ENCODE assay signal across 21 mouse cellular contexts in the genomic region with DNA sequence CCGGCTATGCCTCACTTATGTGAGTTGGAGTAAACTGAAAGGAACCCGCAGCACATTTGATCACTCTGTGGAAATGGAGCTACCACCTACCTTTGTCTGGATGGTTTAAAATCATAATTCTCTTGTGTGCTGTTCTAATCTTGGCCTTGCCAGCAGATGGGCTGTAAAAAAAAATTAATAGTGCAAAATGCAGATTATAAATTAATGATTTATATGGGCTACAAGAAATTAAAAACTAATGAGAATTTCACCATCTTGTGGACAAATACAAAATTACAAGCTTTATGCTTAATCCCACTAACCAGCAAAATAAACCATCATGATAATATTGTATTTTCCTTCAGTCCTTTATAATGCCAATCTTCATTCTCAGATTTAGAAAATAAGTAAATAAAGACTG. TPM values are rescaled to one million over a fixed set of nuclear protein-coding genes. Genes with fewer than 3 reads are reported as not detected.
A peak's percentile ranks its signal among the peaks of the same experiment; 100 is the strongest.
DNase-seq lines count a peak whose midpoint lies in the region; ATAC-seq and TF ChIP-seq lines count a peak whose summit lies in the region.
"Had no signal": no experiment of that assay in that cellular context is flagged by ENCODE, and none has a peak within 500 bp of the region (broad histone marks: within the 10 kb centered on the region; RNA-seq: fewer than 3 reads in every experiment).

No protein-coding gene starts in this region.

- no peaks in the 10 kb centered on the region for H3K27me3 ChIP-seq in forebrain, embryonic 14.5 days (replicated peaks; ENCODE audit: control insufficient read depth, insufficient read depth, low read length)
- no peaks in the 10 kb centered on the region for H3K27me3 ChIP-seq in forebrain, embryonic 13.5 days
- H3K27me3 ChIP-seq in intestine, postnatal 0 days (replicated peaks; ENCODE audit: control insufficient read depth, insufficient read depth, low read length), result no peaks in the 10 kb centered on the region
- H3K27me3 ChIP-seq in intestine, embryonic 16.5 days (replicated peaks; ENCODE audit: control insufficient read depth, insufficient read depth, low read length), result no peaks in the 10 kb centered on the region
- no peaks in the 10 kb centered on the region for H3K27me3 ChIP-seq in midbrain, embryonic 14.5 days (ENCODE audit: control insufficient read depth, insufficient read depth, low read length)
- no peaks in the 10 kb centered on the region for H3K27me3 ChIP-seq in midbrain, embryonic 16.5 days (ENCODE audit: control insufficient read depth, insufficient read depth, low read depth, low read length)
- H3K27me3 ChIP-seq in stomach, postnatal 0 days (ENCODE audit: control insufficient read depth, insufficient read depth, low read length), result no peaks in the 10 kb centered on the region
- H3K27me3 ChIP-seq: embryonic facial prominence, embryonic 13.5 days; heart, embryonic 12.5 days; kidney, embryonic 15.5 days; stomach, embryonic 15.5 days had no signal

- peak; percentile 28 for TF ChIP-seq CTCF in intestine, postnatal 0 days (IDR thresholded peaks at IDR 0.05; ENCODE audit: low read depth)
- TF ChIP-seq CTCF in stomach, postnatal 0 days (IDR thresholded peaks at IDR 0.05; ENCODE audit: low read depth), result peak; percentile 48

- no peak for ATAC-seq in forebrain, embryonic 14.5 days
- ATAC-seq in forebrain, embryonic 13.5 days, result no peak
- ATAC-seq in intestine, postnatal 0 days, result no peak
- no peak for ATAC-seq in intestine, embryonic 16.5 days
- no peak for ATAC-seq in midbrain, embryonic 14.5 days (ENCODE audit: low FRiP score, low TSS enrichment)
- no peak for ATAC-seq in midbrain, embryonic 16.5 days
- no peak for ATAC-seq in stomach, postnatal 0 days (ENCODE audit: low FRiP score, low TSS enrichment)
- ATAC-seq: inflammation-experienced regulatory T-cells, adult 6 months; liver, postnatal 0 days had no signal

- no peak overlapping the region for H3K4me2 ChIP-seq in forebrain, embryonic 14.5 days (ENCODE audit: low read length)
- no peak overlapping the region for H3K4me2 ChIP-seq in forebrain, embryonic 13.5 days
- no peak overlapping the region for H3K4me2 ChIP-seq in intestine, postnatal 0 days (replicated peaks; ENCODE audit: low read depth)
- H3K4me2 ChIP-seq in intestine, embryonic 16.5 days (ENCODE audit: low read depth, low read length), result no peak overlapping the region
- no peak overlapping the region for H3K4me2 ChIP-seq in midbrain, embryonic 14.5 days (ENCODE audit: low read length)
- H3K4me2 ChIP-seq in midbrain, embryonic 16.5 days (ENCODE audit: low read length), result no peak overlapping the region
- no peak overlapping the region for H3K4me2 ChIP-seq in stomach, postnatal 0 days (replicated peaks; ENCODE audit: low read depth)
- H3K4me2 ChIP-seq: embryonic facial prominence, embryonic 13.5 days; heart, embryonic 12.5 days; kidney, embryonic 15.5 days; midbrain, embryonic 11.5 days; stomach, embryonic 15.5 days had no signal

- H3K9me3 ChIP-seq in forebrain, embryonic 14.5 days (replicated peaks; ENCODE audit: control insufficient read depth, low read length), result no peaks in the 10 kb centered on the region
- H3K9me3 ChIP-seq in forebrain, embryonic 13.5 days (replicated peaks), result no peaks in the 10 kb centered on the region
- no peaks in the 10 kb centered on the region for H3K9me3 ChIP-seq in intestine, postnatal 0 days (ENCODE audit: control insufficient read depth)
- no peaks in the 10 kb centered on the region for H3K9me3 ChIP-seq in intestine, embryonic 16.5 days (ENCODE audit: control insufficient read depth, low read length)
- H3K9me3 ChIP-seq in midbrain, embryonic 14.5 days (ENCODE audit: control insufficient read depth, low read length), result no peaks in the 10 kb centered on the region
- H3K9me3 ChIP-seq in midbrain, embryonic 16.5 days (replicated peaks; ENCODE audit: control insufficient read depth, low read length, poor library complexity, severe bottlenecking), result no peaks in the 10 kb centered on the region
- no peaks in the 10 kb centered on the region for H3K9me3 ChIP-seq in stomach, postnatal 0 days (ENCODE audit: control insufficient read depth, low read length)
- H3K9me3 ChIP-seq: embryonic facial prominence, embryonic 13.5 days; heart, embryonic 12.5 days; kidney, embryonic 15.5 days; stomach, embryonic 15.5 days had no signal

- no peaks in the 10 kb centered on the region for H3K36me3 ChIP-seq in forebrain, embryonic 14.5 days (ENCODE audit: control insufficient read depth, insufficient read depth, low read length)
- no peaks in the 10 kb centered on the region for H3K36me3 ChIP-seq in forebrain, embryonic 13.5 days (ENCODE audit: poor library complexity, severe bottlenecking)
- H3K36me3 ChIP-seq in intestine, postnatal 0 days (ENCODE audit: control insufficient read depth, insufficient read depth), result no peaks in the 10 kb centered on the region
- no peaks in the 10 kb centered on the region for H3K36me3 ChIP-seq in intestine, embryonic 16.5 days (ENCODE audit: control insufficient read depth, insufficient read depth, low read length)
- H3K36me3 ChIP-seq in midbrain, embryonic 14.5 days (ENCODE audit: control insufficient read depth, insufficient read depth, low read length), result no peaks in the 10 kb centered on the region
- no peaks in the 10 kb centered on the region for H3K36me3 ChIP-seq in midbrain, embryonic 16.5 days (ENCODE audit: control insufficient read depth, insufficient read depth, low read length)
- H3K36me3 ChIP-seq in stomach, postnatal 0 days (ENCODE audit: control insufficient read depth, insufficient read depth, low read length), result no peaks in the 10 kb centered on the region
- H3K36me3 ChIP-seq: embryonic facial prominence, embryonic 13.5 days; kidney, embryonic 15.5 days; stomach, embryonic 15.5 days had no signal

- H3K4me1 ChIP-seq in forebrain, embryonic 14.5 days (ENCODE audit: control insufficient read depth, insufficient read depth, low read length), result no peaks in the 10 kb centered on the region
- no peaks in the 10 kb centered on the region for H3K4me1 ChIP-seq in forebrain, embryonic 13.5 days
- no peaks in the 10 kb centered on the region for H3K4me1 ChIP-seq in intestine, postnatal 0 days (replicated peaks; ENCODE audit: control insufficient read depth, insufficient read depth, low read length)
- no peaks in the 10 kb centered on the region for H3K4me1 ChIP-seq in intestine, embryonic 16.5 days (ENCODE audit: control insufficient read depth, insufficient read depth, low read length)
- H3K4me1 ChIP-seq in midbrain, embryonic 14.5 days (ENCODE audit: control insufficient read depth, insufficient read depth, low read length), result no peaks in the 10 kb centered on the region
- H3K4me1 ChIP-seq in midbrain, embryonic 16.5 days (ENCODE audit: control insufficient read depth, insufficient read depth, low read length), result no peaks in the 10 kb centered on the region
- no peaks in the 10 kb centered on the region for H3K4me1 ChIP-seq in stomach, postnatal 0 days (replicated peaks; ENCODE audit: control insufficient read depth, insufficient read depth)
- H3K4me1 ChIP-seq: kidney, embryonic 15.5 days; stomach, embryonic 15.5 days had no signal

- peak; percentile 54 for DNase-seq in forebrain, embryonic 14.5 days (ENCODE audit: low spot score)
- peak; percentile 63 for DNase-seq in midbrain, embryonic 14.5 days
- no peak for DNase-seq in stomach, postnatal 0 days (ENCODE audit: low spot score)
- DNase-seq in cerebellum, postnatal 36 days, result no peak
- DNase-seq: cerebellum, adult 8-10 months; gastrocnemius, postnatal 36 days; heart, postnatal 4 days; liver; liver, postnatal 0 days; right cerebral cortex, postnatal 14 days had no signal

- TF ChIP-seq EP300 in stomach, postnatal 0 days (optimal IDR thresholded peaks at IDR 0.05), result no peak

- no peak overlapping the region for H3K9ac ChIP-seq in forebrain, embryonic 14.5 days (ENCODE audit: low read length)
- no peak overlapping the region for H3K9ac ChIP-seq in forebrain, embryonic 13.5 days
- H3K9ac ChIP-seq in intestine, postnatal 0 days (ENCODE audit: low read depth, low read length), result no peak overlapping the region
- no peak overlapping the region for H3K9ac ChIP-seq in intestine, embryonic 16.5 days (ENCODE audit: low read depth, low read length)
- no peak overlapping the region for H3K9ac ChIP-seq in midbrain, embryonic 14.5 days (replicated peaks; ENCODE audit: low read length)
- H3K9ac ChIP-seq in midbrain, embryonic 16.5 days (ENCODE audit: low read depth, low read length), result no peak overlapping the region
- no peak overlapping the region for H3K9ac ChIP-seq in stomach, postnatal 0 days (ENCODE audit: low read length)
- H3K9ac ChIP-seq: embryonic facial prominence, embryonic 13.5 days; heart, embryonic 12.5 days; kidney, embryonic 15.5 days; liver, postnatal 0 days; stomach, embryonic 15.5 days had no signal

- 93% methylated on average over 2 of the region's 2 CpGs for WGBS in forebrain, embryonic 14.5 days
- WGBS in forebrain, embryonic 13.5 days, result 86% methylated on average over 2 of the region's 2 CpGs
- 92% methylated on average over 2 of the region's 2 CpGs for WGBS in intestine, postnatal 0 days
- 88% methylated on average over 2 of the region's 2 CpGs for WGBS in intestine, embryonic 16.5 days
- 93% methylated on average over 2 of the region's 2 CpGs for WGBS in midbrain, embryonic 14.5 days
- WGBS in midbrain, embryonic 16.5 days, result 87% methylated on average over 2 of the region's 2 CpGs
- 80% methylated on average over 2 of the region's 2 CpGs for WGBS in stomach, postnatal 0 days

- H3K27ac ChIP-seq in forebrain, embryonic 14.5 days (ENCODE audit: low read depth, low read length), result no peak overlapping the region
- H3K27ac ChIP-seq in forebrain, embryonic 13.5 days, result no peak overlapping the region
- no peak overlapping the region for H3K27ac ChIP-seq in intestine, postnatal 0 days (ENCODE audit: low read depth, low read length)
- H3K27ac ChIP-seq in intestine, embryonic 16.5 days (ENCODE audit: low read length), result no peak overlapping the region
- no peak overlapping the region for H3K27ac ChIP-seq in midbrain, embryonic 14.5 days (replicated peaks; ENCODE audit: low read depth, low read length)
- H3K27ac ChIP-seq in midbrain, embryonic 16.5 days (ENCODE audit: low read length), result no peak overlapping the region
- H3K27ac ChIP-seq in stomach, postnatal 0 days (replicated peaks), result no peak overlapping the region
- H3K27ac ChIP-seq: embryonic facial prominence, embryonic 13.5 days; kidney, embryonic 15.5 days; macrophage; stomach, embryonic 15.5 days had no signal

- H3K4me3 ChIP-seq in forebrain, embryonic 14.5 days (ENCODE audit: low read depth, low read length), result no peak overlapping the region
- H3K4me3 ChIP-seq in forebrain, embryonic 13.5 days, result no peak overlapping the region
- no peak overlapping the region for H3K4me3 ChIP-seq in intestine, postnatal 0 days (ENCODE audit: low read depth, low read length)
- no peak overlapping the region for H3K4me3 ChIP-seq in intestine, embryonic 16.5 days (ENCODE audit: low read length)
- no peak overlapping the region for H3K4me3 ChIP-seq in midbrain, embryonic 14.5 days (replicated peaks; ENCODE audit: low read depth, low read length)
- H3K4me3 ChIP-seq in midbrain, embryonic 16.5 days (ENCODE audit: low read depth, low read length), result no peak overlapping the region
- H3K4me3 ChIP-seq in stomach, postnatal 0 days (ENCODE audit: low read depth, low read length), result no peak overlapping the region
- H3K4me3 ChIP-seq: embryonic facial prominence, embryonic 13.5 days; heart, embryonic 12.5 days; kidney, embryonic 15.5 days; stomach, embryonic 15.5 days had no signal

RNA-seq across cellular contexts. Expression of a gene that starts 34.8 kb away (rescaled TPM):
- polyA plus RNA-seq in forebrain, embryonic 14.5 days (2014; fragmentation: Nextera tagmentation; extraction: Ambion mirVana), result 68.3 and 100 TPM in 2 replicates
- 82.7 and 89.9 TPM in 2 replicates for polyA plus RNA-seq in forebrain, embryonic 13.5 days (2015; fragmentation: Nextera tagmentation; extraction: Ambion mirVana)
- 74.1 and 86.3 TPM in 2 replicates for polyA plus RNA-seq in intestine, postnatal 0 days (2015; fragmentation: Nextera tagmentation; extraction: Ambion mirVana)
- 101 and 104 TPM in 2 replicates for polyA plus RNA-seq in intestine, embryonic 16.5 days (2015; fragmentation: Nextera tagmentation; extraction: Ambion mirVana)
- polyA plus RNA-seq in midbrain, embryonic 14.5 days (2014; fragmentation: Nextera tagmentation; extraction: Ambion mirVana), result 87.6 and 101 TPM in 2 replicates
- polyA plus RNA-seq in midbrain, embryonic 16.5 days (2015; fragmentation: Nextera tagmentation; extraction: Ambion mirVana), result 79.3 and 90.1 TPM in 2 replicates
- polyA plus RNA-seq in stomach, postnatal 0 days (2015; fragmentation: Nextera tagmentation; extraction: Ambion mirVana), result 85.7 and 97.4 TPM in 2 replicates

Comparison
In these comparisons a context has a peak if more than half of its experiments do, and no peak if none do; other contexts are left out.
1. DNase-seq: peak in forebrain, embryonic 14.5 days (single experiment) and midbrain, embryonic 14.5 days (single experiment); none in stomach, postnatal 0 days (single experiment) and cerebellum, postnatal 36 days (0 of 2).